Mouse (Mus musculus) lung, adult 2 months (tissue): Measurements from ENCODE around the gene Rnf43. TPM values are rescaled to one million over a fixed set of nuclear protein-coding genes. Genes with fewer than 3 reads are reported as not detected.

Experiments
- DNase-seq: peaks from one replicate; pipeline ENCODE4 v3.0.0; 2022
- H3K4me1 ChIP-seq: fragments of 200-500 bp; 2 replicates; pipeline ENCODE4 v1.6.1; 2011; ENCODE audit warnings: low read length; ENCODE audit not compliant: control insufficient read depth, insufficient read depth
- H3K4me3 ChIP-seq: fragments of 200-500 bp; replicated peaks from 2 replicates; pipeline ENCODE3; 2011; ENCODE audit warnings: low read depth, mild to moderate bottlenecking, control low read depth, low read length; ENCODE audit errors: extremely low read depth
- CTCF ChIP-seq: fragments of 200-500 bp; IDR thresholded peaks from 2 replicates; pipeline ENCODE4 v1.5.1; 2011; ENCODE audit warnings: mild to moderate bottlenecking, low read length, control low read depth; ENCODE audit not compliant: insufficient read depth
- POLR2A ChIP-seq: fragments of 200-500 bp; IDR thresholded peaks from 2 replicates; pipeline ENCODE4 v1.6.1; 2011; ENCODE audit warnings: low read depth, mild to moderate bottlenecking, control low read depth, low read length, borderline replicate concordance; ENCODE audit errors: extremely low read depth
- WGBS: fragments of 180-500 bp; shearing (Covaris S2); methylation state at CpG from one replicate; pipeline ENCODE4 v1.1.7; 2018; 5-methylcytosine and 5-hydroxymethylcytosine counted together
- polyA plus RNA-seq: library from polyadenylated mRNA; depleted of rRNA; stranded (reverse); fragments of >200 nt; gene quantifications from 2 replicates; pipeline ENCODE4 v1.2.3, GENCODE M21; 2012

Gene Rnf43
- polyA plus RNA-seq, 1 experiment = 12.6 TPM

- TF ChIP-seq CTCF = no peak
- no peak for TF ChIP-seq POLR2A
- 62% methylated on average over 11 of the region's 11 CpGs for WGBS
- no peaks in the 10 kb centered on the region for H3K4me1 ChIP-seq
- H3K4me3 ChIP-seq = no peak overlapping the region
- no peak for DNase-seq
Measured at GRCm38 (mm10) chr11:87761181-87761721, 98.7 kb downstream of the Rnf43 start.

- H3K4me3 ChIP-seq = no peak overlapping the region
- 72% methylated on average over 14 of the region's 14 CpGs for WGBS
- DNase-seq = no peak
- no peaks in the 10 kb centered on the region for H3K4me1 ChIP-seq
- TF ChIP-seq CTCF (no peak), POLR2A (no peak)
Measured at GRCm38 (mm10) chr11:87761806-87762701, 99.5 kb downstream of the Rnf43 start.

- 50% methylated on average over 12 of the region's 12 CpGs for WGBS
- TF ChIP-seq POLR2A (no peak), CTCF (no peak)
- H3K4me3 ChIP-seq = no peak overlapping the region
- DNase-seq = no peak
- H3K4me1 ChIP-seq = no peaks in the 10 kb centered on the region
Measured at GRCm38 (mm10) chr11:87762702-87763385, 100.3 kb downstream of the Rnf43 start.

GRCm38 (mm10) chr11:87763511-87763987 is 101.0 kb downstream of the Rnf43 start:
- H3K4me3 ChIP-seq = peak overlapping the region; percentile 35

GRCm38 (mm10) chr11:87763988-87764876 is 101.7 kb downstream of the Rnf43 start:
- 1% methylated on average over 64 of the region's 65 CpGs for WGBS
- no peak for TF ChIP-seq POLR2A
- no peak for TF ChIP-seq CTCF
- H3K4me3 ChIP-seq = peak overlapping the region; percentile 35
- DNase-seq = no peak
- no peaks in the 10 kb centered on the region for H3K4me1 ChIP-seq

More at GRCm38 (mm10) chr11:87763511-87763987, 101.0 kb downstream of the Rnf43 start:
- DNase-seq = no peak
- WGBS = 6% methylated on average over 17 of the region's 17 CpGs
- no peak for TF ChIP-seq POLR2A
- no peak for TF ChIP-seq CTCF
- no peaks in the 10 kb centered on the region for H3K4me1 ChIP-seq

- H3K4me1 ChIP-seq = no peaks in the 10 kb centered on the region
- 89% methylated on average over 4 of the region's 4 CpGs for WGBS
- TF ChIP-seq POLR2A (no peak), CTCF (no peak)
- H3K4me3 ChIP-seq = no peak overlapping the region
- no peak for DNase-seq
Measured at GRCm38 (mm10) chr11:87768745-87769144, 106.2 kb downstream of the Rnf43 start.

GRCm38 (mm10) chr11:87770989-87771388 is 108.5 kb downstream of the Rnf43 start:
- Histone ChIP-seq H3K4me1 (no peaks in the 10 kb centered on the region), H3K4me3 (no peak overlapping the region)
- peak; percentile 78 for DNase-seq
- TF ChIP-seq CTCF = peak; percentile 85
- TF ChIP-seq POLR2A = no peak
- 45% methylated on average over 3 of the region's 3 CpGs for WGBS

GRCm38 (mm10) chr11:87772354-87772753 is 109.8 kb downstream of the Rnf43 start:
- no peaks in the 10 kb centered on the region for H3K4me1 ChIP-seq
- H3K4me3 ChIP-seq = no peak overlapping the region
- WGBS = 78% methylated on average over 3 of the region's 3 CpGs
- DNase-seq = no peak
- TF ChIP-seq POLR2A = no peak
